Mouse (Mus musculus) naive thymus-derived CD4-positive, alpha-beta T cell, adult 5 months (primary cell): ENCODE data around the gene Olfr1458. TPM values are rescaled to one million over a fixed set of nuclear protein-coding genes. Genes with fewer than 3 reads are reported as not detected.

Experiments used
- polyA plus RNA-seq: library from polyadenylated mRNA; unstranded; fragments of 100-300 nt; shearing (Covaris generic); gene quantifications from one replicate; pipeline ENCODE4 v1.2.1, GENCODE M21; 2017

The Olfr1458 gene
- not detected for polyA plus RNA-seq

DNA sequence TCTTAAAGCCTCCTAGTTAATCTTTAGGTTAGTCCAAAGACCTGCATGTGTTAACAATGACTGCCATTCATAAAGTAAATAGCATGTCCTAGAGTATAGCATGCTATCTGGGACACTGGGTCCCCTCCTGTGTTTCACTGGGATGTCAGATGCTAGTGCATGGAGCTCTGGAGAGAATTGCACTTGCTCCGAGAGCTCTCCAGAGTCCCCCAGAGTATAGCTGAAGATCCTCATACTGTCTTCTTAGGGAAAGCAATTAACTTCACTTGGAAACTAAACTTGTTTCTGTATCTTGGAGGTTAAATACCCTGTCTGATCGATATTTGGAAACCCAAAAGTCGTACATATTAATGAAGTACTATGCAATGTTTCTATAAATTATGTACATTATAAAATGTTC, at the start of gene Olfr1458:
Gene Olfr1458 (minus strand): TSS at position 101 of the 400 bp plus-strand sequence.

DNA sequence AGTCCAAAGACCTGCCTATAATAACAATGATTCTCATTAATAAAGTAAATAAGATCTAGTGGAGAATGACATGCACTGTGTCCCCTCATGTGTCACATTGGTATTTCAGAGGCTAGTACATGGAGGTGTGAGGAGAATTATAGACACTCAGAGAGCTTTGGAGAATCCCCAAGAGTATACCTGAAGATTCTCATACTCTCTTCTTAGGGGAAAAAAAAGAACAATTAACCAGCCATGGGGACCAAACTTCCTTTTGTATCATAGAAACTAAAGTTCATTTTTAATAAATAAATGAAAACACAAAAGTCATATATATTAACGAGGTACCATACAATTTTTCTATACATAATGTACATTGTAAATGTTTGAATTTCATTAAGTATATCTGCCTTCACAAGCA, 42.9 kb upstream of the Olfr1458 start, which contains the start of gene Olfr1459:
Gene Olfr1459 (minus strand): TSS at position 101 of the 400 bp plus-strand sequence.

DNA sequence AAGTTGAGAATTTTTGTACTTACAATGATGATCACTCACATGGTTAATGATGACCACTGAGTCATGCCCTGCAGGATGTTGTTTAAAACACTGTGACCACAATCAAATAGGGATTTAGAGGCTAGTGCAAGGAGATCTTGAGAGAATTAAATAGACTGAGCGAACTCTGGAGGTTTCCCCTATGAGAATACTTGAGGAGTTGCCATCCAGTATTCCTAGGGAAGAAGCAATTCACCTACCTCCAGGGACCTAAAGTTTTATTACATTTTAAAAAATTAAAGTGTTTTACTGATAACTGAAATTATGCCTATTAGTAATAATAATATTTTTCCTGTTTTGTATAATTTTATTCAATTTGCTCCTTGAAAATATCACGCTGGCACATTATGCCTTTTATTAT, 8.8 kb downstream of the Olfr1458 start, which contains the start of gene Olfr1457:
Gene Olfr1457 (minus strand): TSS at position 101 of the 400 bp plus-strand sequence.

DNA sequence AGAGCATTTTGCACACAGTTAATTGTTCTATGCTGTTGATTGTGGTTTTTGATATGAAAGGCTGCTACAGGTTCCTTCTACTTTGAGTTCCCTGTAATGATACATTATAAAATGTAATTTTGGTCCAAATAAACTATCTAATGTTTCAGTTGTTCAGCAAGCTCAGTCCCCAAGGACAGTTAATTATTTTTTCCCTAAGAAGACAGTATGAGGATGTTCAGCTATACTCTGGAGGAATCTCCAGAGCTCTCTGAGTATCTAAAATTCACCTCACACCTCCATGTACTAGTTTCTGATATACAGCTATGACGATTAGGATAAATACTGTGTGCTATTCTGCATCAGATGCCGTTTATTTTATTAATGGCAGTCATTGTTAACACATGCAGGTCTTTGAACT, 46.3 kb downstream of the Olfr1458 start, which contains the start of gene Olfr1454:
Gene Olfr1454 (plus strand): TSS at position 301 of the 400 bp plus-strand sequence.

Other genes starting within 250 kb of the Olfr1458 start
- gene Olfr1444, start 249.5 kb downstream of the Olfr1458 start, polyA plus RNA-seq = 0.31 TPM
- gene Olfr1445, start 222.9 kb downstream of the Olfr1458 start, polyA plus RNA-seq = not detected
- 0.34 TPM for gene Olfr1446, start 213.3 kb downstream of the Olfr1458 start, polyA plus RNA-seq
- not detected for gene Olfr1447, start 203.0 kb downstream of the Olfr1458 start, polyA plus RNA-seq
- gene Olfr1448, start 182.4 kb downstream of the Olfr1458 start, polyA plus RNA-seq = not detected
- gene Olfr1449, start 175.9 kb downstream of the Olfr1458 start, polyA plus RNA-seq = not detected
- gene Olfr1450, start 156.5 kb downstream of the Olfr1458 start, polyA plus RNA-seq = not detected
- 0.20 TPM for gene Olfr1451, start 111.8 kb downstream of the Olfr1458 start, polyA plus RNA-seq
- not detected for gene Olfr1453, start 78.4 kb downstream of the Olfr1458 start, polyA plus RNA-seq
- gene Olfr1454, start 46.2 kb downstream of the Olfr1458 start, polyA plus RNA-seq = not detected
- gene Olfr1457, start 8.9 kb downstream of the Olfr1458 start, polyA plus RNA-seq = not detected
- gene Olfr1459, start 42.8 kb upstream of the Olfr1458 start, polyA plus RNA-seq = not detected
- not detected for gene Olfr1461, start 56.2 kb upstream of the Olfr1458 start, polyA plus RNA-seq
- gene Olfr1462, start 79.0 kb upstream of the Olfr1458 start, polyA plus RNA-seq = not detected
- gene Olfr1463, start 124.6 kb upstream of the Olfr1458 start, polyA plus RNA-seq = not detected
- gene Olfr1465, start 208.8 kb upstream of the Olfr1458 start, polyA plus RNA-seq = not detected
- gene Olfr1466, start 232.1 kb upstream of the Olfr1458 start, polyA plus RNA-seq = not detected